Mouse (Mus musculus) bone marrow, adult 2 months (tissue): ENCODE results near the gene Mcfd2.

Experiments used
- CTCF ChIP-seq: fragments of 200-500 bp; IDR thresholded peaks from 2 replicates; pipeline ENCODE4 v1.5.1; 2011; ENCODE audit warnings: low read length, control low read depth; ENCODE audit not compliant: control insufficient read depth, insufficient read depth
- POLR2A ChIP-seq: fragments of 200-500 bp; IDR thresholded peaks from 2 replicates; pipeline ENCODE4 v1.6.1; 2011; ENCODE audit warnings: low read depth, mild to moderate bottlenecking, control low read depth, low read length, borderline replicate concordance; ENCODE audit not compliant: control insufficient read depth

DNA sequence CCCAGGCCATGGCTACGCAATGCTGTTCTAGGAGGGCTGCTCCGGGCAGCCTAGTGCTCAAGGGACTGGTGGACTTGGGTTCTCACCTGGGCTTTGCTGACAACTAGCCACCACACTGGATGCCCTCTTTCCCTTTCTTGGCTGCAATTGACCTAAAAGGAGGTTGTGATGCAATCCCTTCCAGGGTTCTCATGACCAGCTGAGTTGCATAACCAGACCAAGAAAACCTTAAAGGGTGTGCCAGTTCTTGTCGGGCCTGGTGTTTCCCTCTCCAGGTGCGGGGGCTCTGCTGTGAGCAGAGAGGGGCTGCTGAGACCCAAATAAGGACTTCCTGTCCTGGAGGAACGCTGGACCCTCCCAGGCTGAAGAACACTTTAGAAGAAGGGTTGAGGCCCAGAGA, 27.4 kb upstream of the Mcfd2 start:
- TF ChIP-seq CTCF (no peak), POLR2A (no peak)
